Mouse (Mus musculus) CD4-positive, CD25-positive, alpha-beta regulatory T cell, adult 2 months (primary cell): ENCODE measurements at regions not wholly inside any gene's neighbourhood (a gene's known extent, or its start where the extent isn't known, plus 50 kb on each side); places are given as distances from the start of the nearest gene placed in this dataset.

Experiments
- DNase-seq: peaks from one replicate; pipeline ENCODE4 v3.0.0-alpha.2; 2012; ENCODE audit warnings: low read depth, low spot score

DNA sequence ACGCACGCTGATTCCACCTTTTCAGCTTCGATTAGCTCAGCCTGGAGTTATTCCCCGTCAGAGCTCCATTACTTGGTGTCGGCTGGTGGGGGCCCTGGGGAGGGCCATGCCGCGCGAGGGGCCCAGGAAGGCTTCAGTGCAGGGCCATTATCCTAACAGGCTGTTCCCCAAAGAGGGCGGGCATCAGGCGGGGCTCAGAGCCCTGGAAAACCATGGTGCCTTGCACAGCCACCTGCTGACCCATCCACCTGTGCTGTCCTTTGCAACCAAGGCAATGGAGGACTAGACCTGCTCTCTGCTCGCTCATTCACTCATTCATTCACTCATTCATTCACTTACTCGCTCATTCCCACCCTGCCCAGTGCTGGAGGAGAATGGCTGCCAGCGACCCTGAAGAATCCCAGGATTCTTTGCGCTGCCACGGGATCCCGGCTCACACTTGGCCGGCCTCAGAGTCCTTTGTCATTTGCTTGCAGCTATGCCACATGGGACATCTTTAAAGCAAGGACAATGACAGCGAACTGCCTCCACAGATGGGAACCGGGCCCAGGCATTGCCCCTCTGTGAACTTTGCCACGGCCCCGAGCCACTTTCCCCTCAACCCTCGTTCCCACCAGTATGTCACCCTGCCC is 78.6 kb upstream of the Nkx1-1 start:
- no peak for DNase-seq

DNA sequence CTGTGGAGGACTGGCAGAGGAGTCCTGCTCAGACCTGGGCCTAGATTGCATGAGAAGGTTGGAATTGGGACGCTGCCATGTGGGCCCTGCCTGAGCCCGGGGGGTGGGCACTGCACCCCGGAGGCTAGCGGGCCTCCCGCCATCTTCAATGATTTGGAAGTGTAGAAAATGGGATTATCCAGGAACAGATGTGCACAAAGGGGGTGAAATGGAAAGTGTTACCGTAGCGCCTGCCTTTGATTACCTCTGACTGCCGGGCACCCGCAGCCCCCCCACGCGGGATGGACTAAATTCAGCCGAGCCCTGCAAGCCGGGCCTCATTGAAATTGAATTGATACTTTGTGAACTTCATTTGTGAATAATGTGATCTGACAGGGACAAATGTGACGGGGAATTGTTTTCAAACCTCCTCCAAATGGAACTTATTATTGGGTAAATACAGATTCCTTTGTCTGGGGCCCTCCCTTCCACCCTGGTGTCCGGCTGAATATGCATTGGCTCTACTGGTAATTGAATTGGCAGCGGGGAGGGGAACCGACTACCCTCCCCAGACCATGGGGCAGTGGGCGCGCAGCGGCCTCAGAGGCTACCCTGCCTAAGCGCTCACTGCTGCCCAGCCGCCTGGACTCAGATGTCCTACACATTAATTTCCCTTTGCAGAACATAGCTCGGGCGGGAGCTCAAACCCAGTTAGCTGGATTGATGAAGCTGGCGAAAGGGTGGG is 77.9 kb upstream of the Nkx1-1 start:
- DNase-seq = no peak

DNA sequence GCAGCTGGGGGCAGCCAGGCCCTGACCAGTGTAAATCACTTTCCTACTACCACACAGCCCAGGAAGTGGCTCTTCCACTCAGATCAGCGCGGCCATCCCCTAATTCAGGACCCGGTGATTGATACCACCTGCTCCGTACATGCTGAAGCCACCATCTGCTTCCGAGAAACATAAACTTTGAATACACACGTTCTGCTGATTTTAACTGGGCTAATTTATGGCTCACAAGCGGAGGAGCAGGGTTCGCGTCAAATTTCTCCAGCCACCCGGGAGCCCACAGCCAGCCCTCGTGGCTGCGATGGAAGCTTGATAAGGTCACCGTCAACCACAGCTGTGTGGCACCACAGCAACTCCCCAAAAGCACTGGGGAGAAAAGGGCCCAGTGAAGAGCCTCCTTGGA is 72.0 kb upstream of the Nkx1-1 start:
- no peak for DNase-seq

DNA sequence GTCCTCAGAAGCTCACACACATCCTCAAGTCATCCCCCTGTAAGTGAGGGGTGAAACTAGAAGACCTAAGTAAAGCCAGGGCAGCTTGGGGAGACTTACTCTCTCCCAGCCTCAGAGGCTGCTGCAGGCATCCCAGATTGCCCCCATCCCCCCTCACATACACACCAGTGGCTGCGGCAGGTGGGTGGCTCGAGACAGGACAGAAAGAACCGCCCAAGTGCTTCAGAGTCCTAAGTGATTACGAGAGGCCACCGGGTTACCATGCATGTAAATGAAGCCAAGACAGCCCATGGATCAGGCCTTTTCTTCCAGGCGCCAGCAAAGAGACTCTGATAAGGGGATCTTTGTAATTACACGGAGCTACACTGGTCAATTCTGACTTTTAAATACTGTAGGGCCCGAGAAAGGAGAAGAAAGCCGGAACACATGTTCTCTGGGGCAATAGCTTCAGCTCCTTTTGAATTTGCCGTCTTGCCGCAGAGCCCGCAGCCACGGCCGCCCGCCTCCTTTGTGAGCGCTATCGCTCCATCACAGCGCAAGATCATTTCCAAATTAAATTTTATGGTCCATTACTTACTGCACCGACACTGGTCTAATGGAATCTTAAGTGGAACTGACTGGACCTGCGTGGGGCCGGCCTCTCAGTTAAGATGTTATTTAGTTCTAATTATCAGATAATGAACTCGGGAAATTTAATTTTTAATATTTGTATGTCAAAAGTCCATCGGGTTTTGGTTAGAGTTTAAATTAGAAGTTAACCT is 68.1 kb upstream of the Nkx1-1 start:
- DNase-seq = no peak

DNA sequence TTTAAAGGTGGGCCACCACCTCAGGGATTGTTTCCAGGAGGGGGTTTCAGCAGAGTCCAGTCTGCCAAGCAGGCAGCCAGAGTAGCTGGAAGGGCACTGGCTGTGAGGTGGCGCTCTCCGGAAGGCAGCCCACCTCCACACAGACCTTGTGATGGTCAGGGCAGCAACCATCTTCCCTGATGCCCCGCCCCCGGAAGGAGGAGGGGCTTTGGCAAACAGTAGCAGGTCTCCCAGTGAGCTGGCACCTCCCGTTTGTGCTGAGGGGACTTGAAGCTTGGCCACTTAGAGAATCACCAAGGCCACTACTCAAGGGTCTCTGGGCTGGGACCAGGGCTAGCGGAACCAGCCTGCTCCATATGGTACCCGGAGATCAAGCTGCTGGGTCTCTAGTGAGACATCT is 67.4 kb upstream of the Nkx1-1 start:
- DNase-seq = no peak

DNA sequence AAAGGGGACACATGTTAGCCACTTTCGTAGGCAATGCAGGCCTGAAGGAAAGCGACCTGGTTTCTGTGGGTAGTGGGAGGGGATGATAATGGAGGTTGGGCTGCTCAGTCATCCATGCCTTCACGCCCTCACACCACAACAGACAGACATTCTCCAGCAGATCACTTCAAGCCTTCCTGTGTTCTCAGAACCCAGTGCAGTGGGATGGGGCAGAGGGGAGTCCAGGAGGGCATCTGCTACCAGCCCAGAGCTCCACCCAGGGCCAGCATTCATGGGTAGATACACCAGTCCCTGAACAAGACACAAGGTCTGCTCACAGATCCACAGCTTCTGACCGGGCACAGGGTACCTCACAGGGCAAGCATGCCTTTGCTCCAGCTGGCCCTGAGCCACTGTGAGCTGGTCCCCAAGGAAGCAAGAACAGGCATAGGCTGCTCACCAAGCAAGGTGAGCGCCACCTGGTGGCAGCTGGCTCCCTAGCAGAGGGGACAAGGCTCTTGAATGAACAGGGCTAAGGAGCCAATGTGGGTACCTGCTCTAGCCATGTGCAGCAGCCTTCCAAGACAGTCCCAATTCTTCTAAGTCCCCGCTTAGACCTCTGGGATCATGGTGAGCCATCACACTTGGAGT is 62.2 kb upstream of the Nkx1-1 start:
- peak; percentile 84 for DNase-seq

DNA sequence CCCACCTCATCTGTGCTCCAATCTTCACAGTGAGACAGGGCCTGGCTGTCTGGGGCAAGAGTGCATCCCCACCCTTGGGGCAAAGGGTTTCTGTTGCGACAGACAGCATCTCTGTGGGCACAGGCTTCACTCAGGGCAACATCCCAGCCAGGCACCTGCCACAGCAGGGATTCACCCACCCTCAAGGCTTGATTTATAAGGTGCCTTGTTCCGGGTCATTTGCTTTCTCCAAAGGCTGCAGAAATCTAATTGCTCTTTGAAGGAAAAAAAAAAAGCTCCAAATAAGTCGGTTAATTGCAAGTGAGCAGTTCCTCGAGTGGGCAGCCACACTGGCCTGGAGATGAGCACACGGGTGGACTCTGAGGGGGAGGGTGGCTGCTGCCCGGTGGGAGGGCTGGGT is 61.5 kb upstream of the Nkx1-1 start:
- no peak for DNase-seq

DNA sequence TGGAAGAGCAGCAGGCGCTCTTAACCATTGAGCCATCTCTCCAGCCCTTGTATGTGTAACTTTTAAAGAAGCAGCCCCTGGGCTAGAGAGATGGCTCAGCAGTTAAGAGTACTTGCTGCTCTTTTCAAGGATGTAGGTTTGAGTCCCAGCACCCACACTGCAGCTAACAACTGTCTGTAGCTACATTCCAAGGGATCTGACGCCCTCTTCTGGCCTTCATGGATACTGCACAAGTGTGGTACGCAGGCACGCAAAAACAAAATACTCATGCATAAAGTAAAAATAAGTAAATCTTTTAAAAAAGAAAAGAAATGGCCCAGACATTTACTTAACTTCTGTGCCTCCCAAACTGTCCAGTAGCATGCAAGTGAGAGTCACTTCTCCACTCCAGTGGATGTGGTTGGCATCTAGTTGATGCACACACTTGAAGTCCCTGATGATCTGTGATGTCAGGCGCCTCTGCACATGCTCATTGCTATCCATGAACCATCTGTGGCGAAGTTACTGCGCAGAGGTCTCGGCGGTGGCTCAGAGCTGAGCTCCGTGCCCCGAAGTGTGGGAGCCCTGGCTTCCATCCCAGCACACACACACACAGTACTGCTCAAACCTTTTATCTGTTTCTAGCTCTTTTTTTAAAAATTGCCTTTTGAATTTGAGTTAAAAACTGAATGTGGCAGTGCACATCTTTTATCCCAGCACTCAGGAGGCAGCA is 59.0 kb upstream of the Nkx1-1 start:
- DNase-seq = no peak

DNA sequence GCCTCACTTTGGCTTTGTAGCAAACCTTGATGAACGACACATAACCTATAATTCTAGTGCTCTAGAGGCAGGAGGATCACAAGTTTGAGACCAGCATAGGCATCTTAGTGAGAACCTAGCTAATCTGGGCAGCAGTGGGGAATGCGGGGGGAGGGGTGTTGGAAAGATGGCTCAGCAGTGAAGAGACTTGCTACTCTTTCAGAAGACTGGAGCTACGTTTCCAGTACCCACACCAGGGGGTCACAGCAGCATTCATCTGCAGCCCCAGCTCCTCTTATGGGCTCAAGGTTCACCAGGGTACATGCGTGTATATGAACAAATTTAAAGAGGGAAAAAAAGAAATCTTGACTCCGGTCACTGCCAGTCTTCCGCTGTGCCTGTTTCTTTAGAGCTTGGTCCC is 55.5 kb upstream of the Nkx1-1 start:
- no peak for DNase-seq

DNA sequence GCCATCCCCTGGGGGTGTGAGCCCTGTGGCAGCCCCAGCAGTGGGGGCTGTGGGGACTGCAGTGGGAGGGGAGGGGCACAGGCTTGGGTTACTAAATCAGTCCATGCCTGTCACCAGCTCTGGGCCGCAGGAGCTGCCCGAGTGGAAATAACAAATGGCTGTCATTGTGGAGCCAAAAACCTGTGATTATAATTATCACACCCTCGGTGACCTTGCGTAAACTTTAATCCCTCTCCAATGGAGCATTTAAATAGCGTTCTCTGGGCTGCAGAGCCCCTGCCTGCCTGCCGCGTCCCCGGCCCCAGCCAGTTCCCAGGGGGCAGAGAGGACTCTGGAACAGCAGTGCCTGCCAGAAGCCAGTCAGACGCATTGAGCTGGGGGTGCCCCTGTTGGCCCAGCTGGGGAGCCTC is 54.4 kb upstream of the Nkx1-1 start:
- DNase-seq = no peak

DNA sequence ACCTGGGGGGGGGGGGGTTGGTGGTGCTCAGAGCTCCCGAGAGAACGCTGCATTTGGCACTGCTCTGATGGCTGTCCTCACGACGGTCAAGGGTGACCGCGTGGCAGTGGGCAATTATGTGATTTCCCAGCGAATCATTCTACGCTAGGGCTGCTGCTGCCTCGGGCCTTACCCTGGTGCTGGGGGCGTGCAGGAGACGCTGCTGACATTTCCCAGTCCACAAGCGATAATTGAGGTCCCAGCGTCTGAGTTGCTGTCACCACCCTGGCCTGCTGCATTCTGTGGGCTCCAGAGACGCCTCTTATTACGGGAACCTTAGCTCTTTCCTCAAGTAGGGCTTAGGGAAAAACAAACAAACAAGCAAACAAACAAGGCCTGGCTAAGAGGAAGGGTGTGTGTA is 52.0 kb upstream of the Nkx1-1 start:
- DNase-seq = no peak
